Mouse (Mus musculus) heart, embryonic 14.5 days (tissue): ENCODE data around the gene Pan3. TPM values are rescaled to one million over a fixed set of nuclear protein-coding genes. Genes with fewer than 3 reads are reported as not detected.

Experiments
- ATAC-seq: fragments of 200-750 bp; cut with Nextera tagmentation; 2 replicates; pipeline ENCODE4 v1.8.0; 2017; ENCODE audit warnings: low read depth, moderate TSS enrichment; ENCODE audit not compliant: insufficient number of reproducible peaks, insufficient read depth, low FRiP score
- H3K27ac ChIP-seq, 2 experiments: fragments of 200-500 bp in 1 of 2; fragments of 300-500 bp in 1 of 2; sonication (generic) in 1 of 2; replicated peaks in 1 of 2; 2 replicates each; pipeline ENCODE4 v1.5.1; 2012 to 2014; ENCODE audit warnings: low read depth in 2 of 2, low read length in 2 of 2, control low read depth in 1 of 2, mild to moderate bottlenecking in 1 of 2, mixed read lengths in 1 of 2; ENCODE audit not compliant: control insufficient read depth in 1 of 2, insufficient read depth in 1 of 2
- H3K27me3 ChIP-seq: fragments of 300-500 bp; sonication (generic); 2 replicates; pipeline ENCODE4 v1.6.1; 2014; ENCODE audit warnings: mild to moderate bottlenecking, low read length, control low read depth; ENCODE audit not compliant: control insufficient read depth, insufficient read depth
- H3K36me3 ChIP-seq: fragments of 300-500 bp; sonication (generic); 2 replicates; pipeline ENCODE4 v1.6.1; 2014; ENCODE audit warnings: mild to moderate bottlenecking, control low read depth, low read length, mixed read lengths; ENCODE audit not compliant: control insufficient read depth, insufficient read depth
- H3K4me1 ChIP-seq, 2 experiments: fragments of 200-500 bp in 1 of 2; fragments of 300-500 bp in 1 of 2; sonication (generic) in 1 of 2; 2 replicates each; pipeline ENCODE4 v1.6.1; 2012 to 2014; ENCODE audit warnings: low read length in 2 of 2, control low read depth in 1 of 2, mixed read lengths in 1 of 2; ENCODE audit not compliant: control insufficient read depth in 2 of 2, insufficient read depth in 2 of 2
- H3K4me2 ChIP-seq: fragments of 300-500 bp; sonication (generic); 2 replicates; pipeline ENCODE4 v1.6.1; 2014; ENCODE audit warnings: mild to moderate bottlenecking, low read length
- H3K4me3 ChIP-seq, 2 experiments: fragments of 200-500 bp in 1 of 2; fragments of 300-500 bp in 1 of 2; sonication (generic) in 1 of 2; 2 replicates each; pipeline ENCODE4 v1.5.1; 2012 to 2014; ENCODE audit warnings: low read length in 2 of 2, mild to moderate bottlenecking in 2 of 2, control low read depth in 1 of 2, low read depth in 1 of 2, moderate library complexity in 1 of 2; ENCODE audit not compliant: control insufficient read depth in 1 of 2, insufficient read depth in 1 of 2
- H3K9ac ChIP-seq: fragments of 300-500 bp; sonication (generic); 2 replicates; pipeline ENCODE4 v1.6.1; 2014; ENCODE audit warnings: mild to moderate bottlenecking, low read length
- H3K9me3 ChIP-seq: fragments of 300-500 bp; sonication (generic); 2 replicates; pipeline ENCODE4 v1.6.1; 2016; ENCODE audit warnings: low read length, control low read depth; ENCODE audit not compliant: control insufficient read depth
- WGBS: fragments of 180-500 bp; shearing (Covaris S2); extraction: QIAGEN DNeasy Blood & Tissue Kit; methylation state at CpG from one replicate; pipeline ENCODE4 v1.1.7; 2014; 5-methylcytosine and 5-hydroxymethylcytosine counted together
- polyA plus RNA-seq: library from polyadenylated mRNA; unstranded; fragments of >200 nt; fragmentation: Nextera tagmentation; extraction: Ambion mirVana; gene quantifications from 2 replicates; pipeline ENCODE4 v1.2.1, GENCODE M21; 2014

Pan3 gene
- polyA plus RNA-seq, 1 experiment from 2014 or later, result 55.8 TPM

DNA sequence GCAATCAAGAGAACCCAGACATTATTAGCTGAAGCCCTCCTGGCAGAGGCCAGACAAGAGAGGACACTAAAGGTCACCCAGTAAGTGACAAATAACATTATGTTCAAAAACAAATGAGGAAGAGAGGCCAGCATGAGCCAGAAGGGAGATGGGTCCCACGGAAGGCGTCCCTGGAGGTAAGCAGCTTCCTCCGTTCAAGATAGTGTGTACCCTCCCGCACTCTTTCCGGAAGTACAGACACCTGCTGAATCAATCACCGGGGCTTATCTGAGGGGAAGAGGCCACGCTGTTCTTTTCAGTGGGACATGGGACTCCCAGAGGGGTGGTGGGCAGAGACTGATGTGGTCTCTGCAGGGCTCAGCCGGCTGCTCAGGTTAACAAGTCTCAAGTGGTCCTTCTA lies 149.7 kb downstream of the Pan3 start:
- ATAC-seq, result no peak
- 55% methylated on average over 8 of the region's 8 CpGs for WGBS
- no peak overlapping the region for H3K27ac ChIP-seq
- H3K27me3 ChIP-seq, result no peaks in the 10 kb centered on the region
- no peak overlapping the region for H3K4me3 ChIP-seq
- H3K36me3 ChIP-seq, result no peaks in the 10 kb centered on the region
- H3K9me3 ChIP-seq, result no peaks in the 10 kb centered on the region
- H3K9ac ChIP-seq, result no peak overlapping the region
- peaks cover 0 to 1% of the 10 kb centered on the region in 2 experiments; a peak in 2 of 4 replicates for H3K4me1 ChIP-seq
- H3K4me2 ChIP-seq, result no peak overlapping the region

DNA sequence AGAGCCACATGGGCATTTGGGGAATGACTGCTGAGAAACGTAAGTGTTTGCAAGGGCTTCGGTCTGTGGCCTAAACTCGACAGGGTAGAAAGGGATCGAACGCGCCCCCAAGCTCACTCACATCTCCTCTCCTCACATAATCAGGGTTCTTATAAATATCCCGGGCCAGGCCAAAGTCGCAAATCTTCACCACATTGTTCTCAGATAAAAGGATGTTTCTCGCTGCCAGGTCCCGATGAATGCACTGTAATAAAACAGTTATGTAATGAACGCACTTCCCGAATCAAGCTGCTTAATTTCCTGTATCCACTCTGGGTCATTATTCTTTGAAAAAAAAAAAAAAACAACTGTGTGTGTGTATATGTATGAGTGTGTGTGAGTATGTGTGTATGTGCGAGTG lies 150.2 kb downstream of the Pan3 start:
- Histone ChIP-seq H3K36me3 (no peaks in the 10 kb centered on the region), H3K27me3 (no peaks in the 10 kb centered on the region), H3K9me3 (no peaks in the 10 kb centered on the region), H3K9ac (no peak overlapping the region), H3K27ac (no peak overlapping the region), H3K4me3 (no peak overlapping the region), H3K4me1 (no peaks in the 10 kb centered on the region; a peak in 1 of 4 replicates), H3K4me2 (no peak overlapping the region)
- WGBS, result 86% methylated on average over 13 of the region's 13 CpGs
- ATAC-seq, result no peak

DNA sequence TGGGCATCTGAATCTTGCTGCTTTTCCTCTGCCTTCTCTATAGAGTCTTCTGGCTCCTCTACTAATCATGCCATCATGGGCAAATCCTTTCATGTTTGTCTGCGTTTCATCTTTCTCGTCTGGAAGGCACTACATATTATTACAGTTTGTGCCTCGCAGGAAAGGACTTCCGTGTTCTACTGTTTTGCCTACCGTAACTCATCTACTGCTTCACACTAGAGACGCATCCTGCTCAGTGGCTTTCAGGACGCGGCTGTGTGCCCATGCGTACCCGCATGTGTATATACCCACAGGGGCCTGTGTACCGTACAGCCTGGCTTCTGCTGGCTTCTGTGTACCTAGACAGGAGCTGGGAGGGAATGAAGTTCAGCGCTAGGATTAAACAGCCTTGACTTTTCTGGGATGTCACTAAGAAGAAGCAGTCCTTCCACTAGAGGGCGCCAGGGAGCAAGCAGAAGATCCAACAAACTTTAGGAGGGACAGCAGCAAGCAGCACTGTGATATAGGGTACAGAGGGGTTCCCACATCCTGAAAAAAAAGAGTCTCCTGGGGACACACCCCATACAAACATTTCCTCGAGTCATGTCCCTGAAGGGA lies 153.8 kb downstream of the Pan3 start:
- no peak overlapping the region for H3K27ac ChIP-seq
- 42% methylated on average over 14 of the region's 14 CpGs for WGBS
- peak overlapping the region; percentile 46 for H3K4me2 ChIP-seq
- no peaks in the 10 kb centered on the region; a peak in 1 of 4 replicates for H3K4me1 ChIP-seq
- no peaks in the 10 kb centered on the region for H3K36me3 ChIP-seq
- H3K4me3 ChIP-seq, result no peak overlapping the region
- H3K9ac ChIP-seq, result no peak overlapping the region
- no peaks in the 10 kb centered on the region for H3K9me3 ChIP-seq
- H3K27me3 ChIP-seq, result no peaks in the 10 kb centered on the region
- no peak for ATAC-seq

DNA sequence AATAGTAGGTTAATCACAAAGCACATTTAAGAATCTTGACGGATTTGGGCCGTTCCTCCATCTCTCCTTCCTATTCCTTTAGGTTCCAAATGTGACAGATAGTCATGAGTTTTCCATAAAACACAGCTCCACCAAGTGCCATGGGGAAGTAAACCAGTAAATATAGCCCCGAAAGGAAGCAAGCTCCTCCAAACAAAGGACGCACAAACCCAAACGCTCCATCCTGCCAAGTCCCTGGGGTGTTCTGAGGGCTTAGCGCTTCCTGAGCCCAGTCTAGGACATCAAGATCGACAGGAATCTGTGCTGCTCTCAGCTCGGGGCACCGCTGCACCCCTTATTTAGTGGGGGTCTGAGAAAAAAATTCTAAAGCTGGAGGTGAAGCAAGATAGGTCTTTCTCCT lies 154.7 kb downstream of the Pan3 start:
- no peaks in the 10 kb centered on the region for H3K9me3 ChIP-seq
- no peaks in the 10 kb centered on the region for H3K36me3 ChIP-seq
- H3K9ac ChIP-seq, result no peak overlapping the region
- 57% methylated on average over 9 of the region's 9 CpGs for WGBS
- peak overlapping the region in 1 of 2 experiments; percentile 58; a peak in 1 of 4 replicates for H3K27ac ChIP-seq
- H3K4me2 ChIP-seq, result no peak overlapping the region
- H3K4me1 ChIP-seq, result no peaks in the 10 kb centered on the region; a peak in 2 of 4 replicates
- H3K27me3 ChIP-seq, result no peaks in the 10 kb centered on the region
- no peak for ATAC-seq
- no peak overlapping the region for H3K4me3 ChIP-seq

DNA sequence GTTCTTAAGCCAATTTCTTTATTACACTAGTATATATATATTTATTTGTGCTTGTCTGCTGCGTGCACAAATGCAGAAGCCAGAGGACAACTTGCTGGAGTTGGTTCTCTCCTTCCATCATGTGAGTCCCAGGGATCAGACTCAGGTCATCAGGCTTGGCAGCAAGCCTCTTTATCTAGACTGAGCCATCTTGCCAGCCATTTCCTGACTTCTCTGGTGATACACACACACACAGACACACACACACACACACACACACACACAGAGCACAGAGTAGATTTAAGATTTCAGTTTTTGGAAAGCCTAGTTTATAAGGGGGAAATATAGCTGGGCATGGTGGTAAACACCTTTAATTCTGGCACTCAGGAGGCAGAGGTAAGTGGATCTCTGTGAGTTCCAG lies 155.1 kb downstream of the Pan3 start:
- WGBS, result 67% methylated on average over 1 of the region's 1 CpGs
- no peak for ATAC-seq
- Histone ChIP-seq H3K9ac (no peak overlapping the region), H3K36me3 (no peaks in the 10 kb centered on the region), H3K27ac (no peak overlapping the region), H3K9me3 (no peaks in the 10 kb centered on the region), H3K4me2 (no peak overlapping the region), H3K27me3 (no peaks in the 10 kb centered on the region), H3K4me3 (no peak overlapping the region), H3K4me1 (no peaks in the 10 kb centered on the region; a peak in 2 of 4 replicates)

DNA sequence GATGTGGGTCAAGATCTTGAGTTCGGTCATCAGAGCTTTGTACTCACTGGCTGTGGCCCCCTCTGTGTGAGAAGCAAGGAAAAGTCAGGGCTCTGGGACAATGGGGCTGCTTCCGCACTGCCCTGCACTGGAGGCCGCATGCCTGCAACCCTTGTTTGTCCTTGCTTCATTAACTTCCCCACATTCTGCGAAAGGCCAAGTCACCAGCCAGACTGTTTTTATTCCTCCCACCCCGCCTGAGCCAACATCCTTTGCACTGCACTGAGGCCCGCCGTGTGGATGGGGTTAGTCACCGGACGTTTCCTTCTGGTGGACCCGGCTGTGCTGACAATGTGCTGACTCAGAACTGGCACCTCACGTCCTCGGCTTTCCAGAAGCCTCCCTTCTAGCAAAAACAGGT lies 159.9 kb downstream of the Pan3 start:
- Histone ChIP-seq H3K4me3 (no peak overlapping the region), H3K36me3 (0 out of 2 replicates have a peak, but pooled peaks cover 6% of the 10 kb centered on the region), H3K9ac (no peak overlapping the region), H3K4me2 (no peak overlapping the region), H3K27ac (peak overlapping the region; percentile 63 to 74), H3K9me3 (no peaks in the 10 kb centered on the region), H3K4me1 (no peaks in the 10 kb centered on the region; a peak in 2 of 4 replicates), H3K27me3 (no peaks in the 10 kb centered on the region)
- peak; percentile 66 for ATAC-seq
- WGBS, result 57% methylated on average over 12 of the region's 12 CpGs

DNA sequence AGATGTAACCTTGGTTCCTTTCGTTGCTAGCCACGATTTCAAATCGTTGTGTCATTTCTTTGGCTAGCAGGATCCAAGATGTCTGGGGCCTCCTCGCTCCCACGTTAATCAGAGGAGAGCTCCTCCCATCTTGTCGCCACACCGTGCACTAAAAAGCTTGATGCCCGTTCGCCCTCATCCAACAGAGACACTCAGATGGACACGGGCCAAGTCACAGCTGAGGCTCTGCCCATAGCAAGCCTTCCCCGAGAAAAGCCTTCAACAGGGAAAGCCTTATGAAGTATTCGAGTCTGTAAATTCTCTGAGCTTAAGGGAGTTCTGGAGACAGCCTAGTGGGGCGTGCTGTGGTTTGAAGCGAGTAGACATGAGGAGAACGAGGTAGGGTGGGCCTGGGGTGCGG lies 167.9 kb downstream of the Pan3 start:
- no peak overlapping the region for H3K4me3 ChIP-seq
- ATAC-seq, result no peak; the same call in 1 of the 2 replicates

More for the DNA sequence above, 167.9 kb downstream of the Pan3 start:
- no peaks in the 10 kb centered on the region for H3K27me3 ChIP-seq
- WGBS, result 56% methylated on average over 16 of the region's 16 CpGs
- H3K9me3 ChIP-seq, result no peaks in the 10 kb centered on the region
- peaks cover 13 to 22% of the 10 kb centered on the region in 2 experiments for H3K4me1 ChIP-seq
- peak overlapping the region in 1 of 2 experiments; percentile 28; a peak in 1 of 4 replicates for H3K27ac ChIP-seq
- H3K36me3 ChIP-seq, result 0 out of 2 replicates have a peak, but pooled peaks cover 4% of the 10 kb centered on the region
- H3K4me2 ChIP-seq, result no peak overlapping the region
- H3K9ac ChIP-seq, result no peak overlapping the region
